Mouse (Mus musculus): Measurements from ENCODE around the gene Gm8914. TPM values are rescaled to one million over a fixed set of nuclear protein-coding genes. Genes with fewer than 3 reads are reported as not detected.
"Not testable (repeated sequence)": the region's sequence is repeated elsewhere in the genome, so short reads cannot be mapped to it uniquely, and the experiment has no call there.

The Gm8914 gene
- not detected for total RNA-seq (2022)

GRCm38 (mm10) chrX:91479826-91480225, at the start of gene Gm8914:
Gene Gm8914, plus strand, starts transcription at chrX:91480126.
- DNase-seq (ENCODE audit: low spot score in 2 of 2), result not testable (repeated sequence)

Other genes starting within 250 kb of the Gm8914 start
- gene Mageb2, start 148.4 kb upstream of the Gm8914 start, total RNA-seq (2022), result not detected
- gene Gm5072, start 87.6 kb upstream of the Gm8914 start, total RNA-seq (2022), result not detected
- gene 1700084M14Rik, start 95.8 kb downstream of the Gm8914 start, total RNA-seq (2022), result not detected
- gene Gm14781, start 152.1 kb downstream of the Gm8914 start, total RNA-seq (2022), result not detected

Measured in gastrocnemius, adult 8-10 months (tissue).